Mouse (Mus musculus) heart, embryonic 11.5 days (tissue): ENCODE measurements around the gene Ddx43. TPM values are rescaled to one million over a fixed set of nuclear protein-coding genes. Genes with fewer than 3 reads are reported as not detected.
A peak's percentile ranks its signal among the peaks of the same experiment; 100 is the strongest.
"Not testable (repeated sequence)": the region's sequence is repeated elsewhere in the genome, so short reads cannot be mapped to it uniquely, and the experiment has no call there.

Source experiments
- ATAC-seq: fragments of 200-750 bp; cut with Nextera tagmentation; replicated peaks from 2 replicates; pipeline ENCODE4 v1.8.0; 2017; ENCODE audit warnings: moderate library complexity; ENCODE audit not compliant: insufficient number of reproducible peaks, low FRiP score, low TSS enrichment
- H3K27ac ChIP-seq: fragments of 300-500 bp; sonication (generic); 2 replicates; pipeline ENCODE4 v1.5.1; 2014; ENCODE audit warnings: mild to moderate bottlenecking, low read depth, low read length
- H3K27me3 ChIP-seq: fragments of 300-500 bp; sonication (generic); 2 replicates; pipeline ENCODE4 v1.6.1; 2014; ENCODE audit warnings: mild to moderate bottlenecking, low read length, mixed read lengths; ENCODE audit not compliant: control insufficient read depth, insufficient read depth
- H3K36me3 ChIP-seq: fragments of 300-500 bp; sonication (generic); 2 replicates; pipeline ENCODE4 v1.6.1; 2014; ENCODE audit warnings: mild to moderate bottlenecking, low read length, moderate library complexity, mixed read lengths; ENCODE audit not compliant: control insufficient read depth, insufficient read depth
- H3K4me1 ChIP-seq: fragments of 300-500 bp; sonication (generic); 2 replicates; pipeline ENCODE4 v1.6.1; 2014; ENCODE audit warnings: low read length; ENCODE audit not compliant: control insufficient read depth, insufficient read depth
- H3K4me2 ChIP-seq: fragments of 300-500 bp; sonication (generic); 2 replicates; pipeline ENCODE4 v1.6.1; 2014; ENCODE audit warnings: mild to moderate bottlenecking, moderate library complexity
- H3K4me3 ChIP-seq: fragments of 300-500 bp; sonication (generic); 2 replicates; pipeline ENCODE4 v1.5.1; 2014; ENCODE audit warnings: low read depth, low read length
- H3K9ac ChIP-seq: fragments of 300-500 bp; sonication (generic); 2 replicates; pipeline ENCODE4 v1.6.1; 2014; ENCODE audit warnings: mild to moderate bottlenecking, low read depth, low read length, moderate library complexity
- H3K9me3 ChIP-seq: fragments of 300-500 bp; sonication (generic); replicated peaks from 2 replicates; pipeline ENCODE4 v1.6.1; 2016; ENCODE audit warnings: low read length; ENCODE audit not compliant: control insufficient read depth
- WGBS: fragments of 180-500 bp; shearing (Covaris S2); extraction: QIAGEN DNeasy Blood & Tissue Kit; methylation state at CpG from one replicate; pipeline ENCODE4 v1.1.7; 2014; ENCODE audit not compliant: insufficient replicate concordance; 5-methylcytosine and 5-hydroxymethylcytosine counted together
- polyA plus RNA-seq: library from polyadenylated mRNA; unstranded; fragments of >200 nt; fragmentation: Nextera tagmentation; extraction: Ambion mirVana; gene quantifications from 2 replicates; pipeline ENCODE4 v1.2.1, GENCODE M21; 2014

The Ddx43 gene
- polyA plus RNA-seq: 0.32 TPM in 1 of 2 replicates, not detected in the other

DNA sequence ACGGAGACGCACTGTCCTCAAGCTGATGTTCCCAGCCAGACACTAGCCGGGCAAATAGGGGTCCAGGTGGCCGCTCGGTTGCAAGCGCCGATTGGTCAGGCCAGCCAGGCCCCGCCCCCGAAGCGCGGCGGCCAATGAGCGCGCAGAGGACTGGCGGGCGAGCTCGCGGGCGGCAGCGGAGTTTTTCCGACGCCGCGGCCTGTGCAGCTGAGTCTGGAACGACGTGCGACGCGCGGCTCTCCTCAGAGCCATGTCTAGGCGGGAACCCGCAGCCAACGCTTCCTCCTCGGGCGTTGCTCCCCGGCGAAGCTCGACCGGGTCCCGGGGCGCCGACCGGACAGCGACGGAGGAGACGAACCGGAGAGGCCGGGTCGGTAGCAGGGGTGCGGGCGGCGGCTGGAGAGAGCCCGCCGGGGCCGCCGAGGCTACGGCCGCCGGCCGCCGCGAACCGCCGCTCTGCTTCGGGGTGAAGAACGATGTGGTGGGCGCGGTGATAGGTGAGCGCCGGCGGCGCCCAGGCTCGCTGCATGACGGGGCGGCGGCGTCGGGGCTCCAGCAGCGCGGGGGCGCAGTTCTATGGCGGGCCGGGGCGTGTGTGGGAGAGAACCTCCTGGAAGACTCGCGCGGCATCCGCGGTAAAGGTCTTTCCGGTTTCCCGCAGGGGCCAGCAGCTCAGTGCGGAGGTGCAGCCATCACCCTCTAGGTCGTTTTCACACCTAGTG is at the start of gene Ddx43:
TSS of gene Ddx43 (plus strand) at position 148 of the 722 bp plus-strand sequence.
- Histone ChIP-seq H3K27me3 (peaks cover 51% of the 10 kb centered on the region), H3K4me2 (peak within 1 kb of the TSS; percentile 64), H3K4me3 (peak within 1 kb of the TSS; percentile 40), H3K4me1 (0 out of 2 replicates have a peak, but pooled peaks cover 3% of the 10 kb centered on the region), H3K9me3 (no peaks in the 10 kb centered on the region), H3K27ac (no peak within 1 kb of the TSS), H3K9ac (no peak within 1 kb of the TSS; the same call in 1 of the 2 replicates), H3K36me3 (no peaks in the 10 kb centered on the region)
- 2% methylated on average over 92 of the region's 93 CpGs for WGBS
- ATAC-seq: peak; percentile 80

DNA sequence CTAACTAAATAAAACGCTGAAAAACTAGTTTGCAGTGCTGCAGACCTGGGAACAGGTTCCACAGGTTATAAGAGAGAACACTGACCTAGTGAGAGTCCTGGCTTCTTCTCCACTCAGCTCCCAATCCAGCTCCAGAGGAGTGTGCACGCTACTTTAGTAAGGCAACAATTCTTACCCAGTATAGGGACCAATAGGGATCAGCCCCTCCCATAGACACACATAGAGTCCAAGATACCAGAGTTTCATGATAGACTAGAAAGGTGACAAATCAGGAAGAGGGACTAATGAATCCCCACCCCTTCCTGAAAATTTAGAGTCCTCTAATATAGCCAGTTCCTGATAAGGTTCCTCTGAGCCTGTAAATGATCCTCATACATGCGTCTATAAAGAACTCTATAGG is 48.6 kb upstream of the Ddx43 start:
- ATAC-seq: no peak
- H3K4me1 ChIP-seq: no peaks in the 10 kb centered on the region
- no peak overlapping the region for H3K4me3 ChIP-seq
- H3K4me2 ChIP-seq: no peak overlapping the region
- no peak overlapping the region for H3K9ac ChIP-seq
- no peak overlapping the region for H3K27ac ChIP-seq
- H3K27me3 ChIP-seq: no peaks in the 10 kb centered on the region
- H3K36me3 ChIP-seq: no peaks in the 10 kb centered on the region
- WGBS: 60% methylated on average over 3 of the region's 3 CpGs
- no peaks in the 10 kb centered on the region for H3K9me3 ChIP-seq

DNA sequence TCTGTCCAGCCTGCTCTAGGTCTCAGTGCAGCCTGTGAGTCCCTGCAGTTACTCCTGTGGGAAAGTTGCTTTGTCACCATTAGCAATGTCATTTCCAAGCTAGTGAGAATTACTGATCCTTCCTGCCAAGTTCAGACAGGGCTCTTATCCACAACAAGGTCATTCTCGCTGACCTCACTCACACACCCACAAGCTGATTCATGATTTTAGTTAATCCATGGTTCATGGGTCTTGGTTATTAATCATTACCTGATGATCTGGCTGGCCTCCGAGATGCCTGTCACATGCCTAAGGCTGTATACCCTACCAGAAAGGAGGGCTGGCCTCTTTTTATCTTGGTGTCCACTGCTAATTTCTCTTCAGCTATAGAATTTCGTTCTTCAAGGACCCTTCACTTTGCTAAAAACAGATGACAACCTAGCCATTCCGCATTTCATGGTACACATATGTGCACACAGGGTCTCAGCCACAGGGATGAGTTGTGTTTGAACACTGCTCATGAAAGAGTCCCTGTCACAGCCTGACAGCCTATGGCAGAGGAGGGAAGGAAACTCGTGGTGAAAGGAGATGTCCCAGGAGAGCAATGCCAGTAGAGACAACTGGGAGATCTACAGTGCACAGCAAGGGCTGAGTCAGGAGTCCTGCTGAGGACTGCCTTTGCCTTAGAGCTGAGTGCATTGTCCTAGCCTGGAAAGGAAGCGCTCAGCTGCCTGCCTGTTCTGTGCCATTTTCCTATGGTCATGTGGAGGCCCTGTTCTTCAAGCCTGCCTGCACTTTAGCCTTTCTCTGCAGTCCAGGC is 47.2 kb upstream of the Ddx43 start:
- H3K4me2 ChIP-seq, H3K9ac ChIP-seq, H3K36me3 ChIP-seq, H3K27ac ChIP-seq, H3K4me3 ChIP-seq, H3K27me3 ChIP-seq, ATAC-seq, H3K9me3 ChIP-seq, H3K4me1 ChIP-seq: not testable (repeated sequence)
- WGBS: 55% methylated on average over 6 of the region's 6 CpGs

DNA sequence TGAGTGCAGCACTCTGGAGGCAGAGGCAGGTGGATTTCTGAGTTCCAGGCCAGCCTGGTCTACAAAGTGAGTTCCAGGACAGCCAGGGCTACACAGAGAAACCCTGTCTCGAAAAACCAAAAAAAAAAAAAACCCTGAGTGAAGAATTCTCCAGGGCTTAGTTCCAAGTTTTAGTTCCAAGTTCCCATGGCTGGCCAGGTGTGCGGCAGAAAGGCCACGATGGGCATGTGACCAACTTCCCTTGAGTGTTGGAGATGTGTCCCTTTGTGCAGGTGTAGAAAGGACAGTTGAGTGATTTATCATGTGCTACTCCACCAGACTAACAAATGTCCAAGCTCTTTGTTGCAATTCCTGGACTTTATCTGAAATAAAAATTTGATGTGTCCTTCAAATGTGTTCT is 46.4 kb upstream of the Ddx43 start:
- not testable (repeated sequence) for H3K9me3 ChIP-seq, H3K27me3 ChIP-seq, H3K9ac ChIP-seq, H3K4me1 ChIP-seq, H3K4me2 ChIP-seq, H3K27ac ChIP-seq, H3K36me3 ChIP-seq, H3K4me3 ChIP-seq, ATAC-seq
- WGBS: 86% methylated on average over 3 of the region's 3 CpGs

DNA sequence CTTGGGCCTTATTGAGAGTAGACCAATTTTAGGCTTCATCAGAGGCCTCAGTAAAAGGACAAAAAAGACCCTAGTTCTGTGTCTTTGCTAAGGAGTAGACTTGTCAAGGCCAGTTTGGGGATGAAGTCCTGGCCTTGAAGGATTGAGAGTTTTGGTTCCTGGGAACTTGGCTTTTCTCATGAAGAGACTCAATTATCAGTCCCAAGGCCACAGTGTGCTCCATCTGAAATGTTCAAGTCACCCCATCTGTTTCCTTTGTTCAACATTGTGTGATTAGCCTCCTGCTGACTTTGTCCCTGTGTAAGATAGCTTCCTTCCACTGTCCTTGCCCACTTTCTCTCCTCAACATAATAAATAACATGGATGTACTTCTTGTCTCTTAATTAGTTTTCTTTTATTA is 45.6 kb upstream of the Ddx43 start:
- ATAC-seq, H3K4me3 ChIP-seq, H3K27me3 ChIP-seq, H3K9me3 ChIP-seq, H3K9ac ChIP-seq, H3K36me3 ChIP-seq, H3K4me1 ChIP-seq, H3K4me2 ChIP-seq, H3K27ac ChIP-seq: not testable (repeated sequence)

DNA sequence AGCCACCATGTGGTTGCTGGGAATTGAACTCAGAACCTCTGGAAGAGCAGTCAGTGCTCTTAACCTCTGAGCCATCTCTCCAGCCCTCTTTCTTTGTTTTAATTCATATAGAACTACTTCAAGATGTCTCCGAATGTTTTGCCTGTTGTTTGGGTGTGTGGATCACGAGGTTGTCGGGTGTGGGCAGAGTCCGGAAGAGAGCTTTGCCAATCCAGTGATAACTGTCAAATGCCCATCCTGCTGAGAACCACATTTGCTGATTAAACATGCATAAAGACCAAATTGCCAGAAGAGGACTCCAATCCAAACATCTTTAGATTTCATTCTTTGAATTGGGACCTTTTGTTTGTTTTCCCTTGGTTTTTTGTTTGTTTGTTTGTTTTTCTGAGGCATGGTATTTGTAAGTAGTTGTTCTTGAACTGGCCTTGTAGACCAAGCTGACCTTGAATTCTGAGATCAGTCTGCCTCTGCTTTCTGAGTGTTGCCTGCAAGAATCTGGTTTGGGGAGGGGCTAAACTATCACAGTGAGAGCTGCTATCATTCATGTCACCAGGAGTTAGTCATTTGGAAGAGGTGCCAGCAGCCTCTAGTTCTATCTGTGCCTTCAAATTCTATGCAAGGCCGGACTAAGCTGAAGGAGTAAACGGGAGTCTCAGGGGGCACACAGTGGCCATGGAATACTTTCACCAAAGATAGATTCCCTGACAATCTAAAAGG is 43.9 kb upstream of the Ddx43 start:
- Histone ChIP-seq H3K27me3 (no peaks in the 10 kb centered on the region), H3K9me3 (no peaks in the 10 kb centered on the region), H3K4me1 (no peaks in the 10 kb centered on the region), H3K4me3 (no peak overlapping the region), H3K9ac (no peak overlapping the region), H3K4me2 (no peak overlapping the region), H3K36me3 (no peaks in the 10 kb centered on the region), H3K27ac (no peak overlapping the region)
- no peak for ATAC-seq
- 72% methylated on average over 6 of the region's 6 CpGs for WGBS

DNA sequence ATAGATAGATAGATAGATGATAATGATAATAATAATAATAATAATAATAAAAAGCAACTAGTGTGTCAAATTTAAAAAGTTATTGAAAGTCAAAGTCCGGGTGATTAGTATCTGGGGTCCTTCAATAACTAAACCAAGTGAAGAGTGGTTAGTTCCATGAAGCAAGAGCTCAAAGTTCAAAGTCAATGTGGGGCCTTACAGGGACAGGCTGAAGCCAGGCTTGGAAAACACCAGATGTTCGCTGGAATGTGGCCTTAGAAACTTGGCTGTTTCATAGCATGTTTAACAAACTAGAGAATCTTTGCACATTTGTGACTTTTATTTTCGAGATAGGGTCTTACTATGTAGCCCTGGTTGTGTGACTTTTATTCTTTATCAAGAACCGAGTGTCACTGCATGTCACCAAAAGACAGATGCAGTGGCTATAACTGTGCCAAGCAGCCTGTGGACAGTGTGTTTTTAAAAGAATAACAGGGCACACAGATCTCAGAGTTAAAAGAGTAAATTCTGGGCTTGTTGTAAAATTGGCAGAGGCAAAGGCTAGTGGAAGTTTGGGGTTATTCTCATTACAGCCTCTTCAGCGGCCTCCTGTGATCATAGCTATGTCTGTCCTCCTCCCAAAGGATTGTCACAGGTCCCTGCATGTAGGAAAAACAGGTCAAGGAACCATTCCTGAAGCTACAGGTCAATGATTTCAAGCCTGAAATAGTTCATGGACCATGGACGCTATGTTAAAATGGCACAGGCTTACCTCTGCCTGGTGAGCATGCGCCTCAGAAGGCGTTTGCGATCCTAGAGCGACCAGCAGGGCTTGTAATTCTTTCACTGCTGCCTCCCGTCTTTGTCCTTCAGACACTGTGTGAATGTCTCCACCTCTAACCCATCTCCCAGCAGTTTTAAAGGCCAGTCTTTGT is 40.7 kb upstream of the Ddx43 start:
- no peaks in the 10 kb centered on the region for H3K27me3 ChIP-seq
- H3K4me3 ChIP-seq: no peak overlapping the region
- ATAC-seq: no peak
- no peak overlapping the region for H3K27ac ChIP-seq
- H3K36me3 ChIP-seq: no peaks in the 10 kb centered on the region
- no peak overlapping the region for H3K4me2 ChIP-seq
- 75% methylated on average over 11 of the region's 11 CpGs for WGBS
- no peak overlapping the region for H3K9ac ChIP-seq
- no peaks in the 10 kb centered on the region for H3K9me3 ChIP-seq
- H3K4me1 ChIP-seq: no peaks in the 10 kb centered on the region

DNA sequence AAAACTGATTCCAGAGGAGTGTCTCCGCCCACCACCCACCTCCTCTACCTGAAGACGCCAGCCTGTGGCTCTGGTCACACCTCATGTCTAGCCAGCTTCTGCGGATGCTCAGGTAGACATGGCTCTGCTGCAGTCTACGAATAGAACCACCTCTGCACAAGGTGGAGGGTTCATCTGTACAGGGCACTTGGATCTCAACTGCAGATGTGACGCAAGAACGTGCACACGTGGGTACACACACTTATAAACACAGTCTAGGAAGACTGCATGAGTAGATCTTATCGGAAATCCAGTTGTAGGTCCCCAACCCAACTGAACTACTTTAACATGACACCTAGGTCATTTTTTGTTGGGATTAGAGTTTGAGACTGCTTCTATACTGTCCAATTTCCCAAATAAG is 40.0 kb upstream of the Ddx43 start, which contains the start of gene Gsta2:
TSS of gene Gsta2 (minus strand) at position 178 of the 400 bp plus-strand sequence.
- WGBS: 79% methylated on average over 8 of the region's 8 CpGs

More for the DNA sequence above, 40.0 kb upstream of the Ddx43 start, which contains the start of gene Gsta2:
- Histone ChIP-seq H3K27me3 (no peaks in the 10 kb centered on the region), H3K4me3 (no peak within 1 kb of the TSS), H3K4me2 (no peak within 1 kb of the TSS), H3K4me1 (no peaks in the 10 kb centered on the region), H3K27ac (no peak within 1 kb of the TSS), H3K36me3 (no peaks in the 10 kb centered on the region), H3K9ac (no peak within 1 kb of the TSS), H3K9me3 (no peaks in the 10 kb centered on the region)
- ATAC-seq: no peak
